Mouse (Mus musculus) splenic B cell, adult 2 months (primary cell): ENCODE measurements around the gene Foxe3.
A peak's percentile ranks its signal among the peaks of the same experiment; 100 is the strongest.

ENCODE experiments used
- DNase-seq: peaks from one replicate; pipeline ENCODE4 v3.0.0-alpha.2; 2011; ENCODE audit warnings: low read depth, low spot score
- H3K27me3 ChIP-seq: 2 replicates; pipeline ENCODE4 v1.6.1; 2012; ENCODE audit warnings: mild to moderate bottlenecking, low read length, moderate library complexity, mixed read lengths; ENCODE audit not compliant: control insufficient read depth, poor library complexity, insufficient read depth, severe bottlenecking
- H3K36me3 ChIP-seq: 2 replicates; pipeline ENCODE4 v1.6.1; 2012; ENCODE audit warnings: mild to moderate bottlenecking, low read length, moderate library complexity, mixed read lengths; ENCODE audit not compliant: control insufficient read depth, poor library complexity, insufficient read depth, severe bottlenecking

Gene Foxe3

DNA sequence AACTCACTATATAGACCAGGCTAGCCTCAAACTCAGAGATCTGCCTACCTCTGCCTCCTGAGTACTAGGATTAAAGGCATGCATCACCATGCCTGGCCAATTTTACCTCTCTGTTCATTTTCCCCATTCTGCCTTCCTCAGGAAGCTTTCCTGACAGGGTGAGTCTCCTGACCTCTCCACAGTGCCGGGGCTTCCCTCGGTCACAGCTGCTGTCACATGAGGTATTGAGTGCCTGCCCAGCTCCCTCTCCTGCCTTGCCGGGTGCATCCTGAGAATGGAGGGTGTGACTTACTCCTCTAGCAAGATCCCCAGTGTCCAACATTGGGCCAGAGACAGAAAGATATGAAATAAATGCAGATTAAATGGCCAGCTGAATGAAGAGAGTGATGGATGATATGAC is 12.4 kb upstream of the Foxe3 start:
- no peak for DNase-seq
- Histone ChIP-seq H3K36me3 (no peaks in the 10 kb centered on the region), H3K27me3 (0 out of 2 replicates have a peak, but pooled peaks cover 1% of the 10 kb centered on the region)

DNA sequence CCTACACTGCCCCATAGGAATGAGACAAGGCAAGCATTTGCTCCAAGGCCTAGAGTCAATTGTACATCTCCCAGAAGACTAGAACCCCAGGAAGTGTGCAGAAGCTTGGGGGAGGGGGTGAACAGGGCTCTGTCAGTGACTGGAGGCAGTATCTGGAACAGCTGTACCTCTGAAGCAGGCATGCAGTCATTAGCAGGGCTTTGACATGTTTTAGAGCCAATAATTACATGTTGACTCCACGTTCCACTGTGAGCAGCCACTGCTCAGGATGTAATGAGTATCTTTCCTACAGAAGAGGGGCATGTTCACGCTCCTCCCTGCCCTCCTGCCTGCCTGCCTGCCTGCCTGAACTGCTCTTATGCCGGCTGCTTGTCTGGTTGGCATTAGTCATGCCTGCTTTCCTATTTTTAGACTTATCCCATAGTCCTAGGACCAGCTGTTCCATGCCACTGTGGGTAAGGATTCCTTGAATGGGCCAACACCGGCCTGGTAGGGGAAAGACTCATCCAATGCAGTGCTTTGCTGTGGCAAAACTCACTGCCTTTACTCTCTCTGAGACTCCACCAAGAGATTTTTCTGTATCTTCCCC is 11.7 kb upstream of the Foxe3 start:
- no peak for DNase-seq
- H3K27me3 ChIP-seq = 0 out of 2 replicates have a peak, but pooled peaks cover 1% of the 10 kb centered on the region
- no peaks in the 10 kb centered on the region for H3K36me3 ChIP-seq

DNA sequence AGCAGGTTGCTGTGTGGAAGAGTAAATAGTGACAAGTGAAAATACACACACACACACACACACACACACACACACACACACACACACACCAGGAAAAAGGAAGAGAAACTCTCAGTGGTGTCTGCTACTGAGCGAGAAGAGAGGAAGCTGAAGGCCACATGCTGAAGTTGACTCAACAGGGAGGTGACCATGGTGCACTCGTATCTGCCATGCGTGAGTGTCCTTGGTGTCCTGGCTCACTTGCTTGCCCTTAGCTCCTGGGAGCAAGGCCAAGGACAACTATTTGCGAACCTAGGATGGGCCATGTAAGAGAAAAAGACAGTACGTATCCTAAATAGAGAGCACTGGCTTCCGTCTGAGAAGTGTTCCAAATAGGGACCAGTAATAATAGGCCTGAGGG is 8.4 kb upstream of the Foxe3 start:
- Histone ChIP-seq H3K36me3 (no peaks in the 10 kb centered on the region), H3K27me3 (0 out of 2 replicates have a peak, but pooled peaks cover 1% of the 10 kb centered on the region)
- DNase-seq = peak; percentile 34

DNA sequence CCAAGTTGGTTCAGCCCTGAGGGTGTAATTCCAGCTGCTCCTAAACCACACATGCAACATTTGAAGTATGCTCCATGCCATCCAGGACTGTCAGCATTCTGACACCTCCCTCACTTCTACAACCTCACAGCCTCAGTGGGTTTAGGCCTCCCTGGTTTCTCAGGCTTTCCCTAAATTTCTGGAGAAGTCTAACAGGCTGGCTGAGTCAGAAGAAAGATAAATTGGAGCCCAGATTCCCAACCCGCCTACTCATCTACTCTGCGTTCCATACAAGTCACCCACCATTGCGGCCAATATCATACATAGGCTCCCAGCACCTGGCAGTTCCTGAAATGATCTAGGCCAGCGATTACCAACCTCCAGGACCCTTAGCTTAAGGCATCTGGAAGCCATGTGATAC is 6.9 kb upstream of the Foxe3 start:
- DNase-seq = no peak
- Histone ChIP-seq H3K36me3 (no peaks in the 10 kb centered on the region), H3K27me3 (0 out of 2 replicates have a peak, but pooled peaks cover 1% of the 10 kb centered on the region)

DNA sequence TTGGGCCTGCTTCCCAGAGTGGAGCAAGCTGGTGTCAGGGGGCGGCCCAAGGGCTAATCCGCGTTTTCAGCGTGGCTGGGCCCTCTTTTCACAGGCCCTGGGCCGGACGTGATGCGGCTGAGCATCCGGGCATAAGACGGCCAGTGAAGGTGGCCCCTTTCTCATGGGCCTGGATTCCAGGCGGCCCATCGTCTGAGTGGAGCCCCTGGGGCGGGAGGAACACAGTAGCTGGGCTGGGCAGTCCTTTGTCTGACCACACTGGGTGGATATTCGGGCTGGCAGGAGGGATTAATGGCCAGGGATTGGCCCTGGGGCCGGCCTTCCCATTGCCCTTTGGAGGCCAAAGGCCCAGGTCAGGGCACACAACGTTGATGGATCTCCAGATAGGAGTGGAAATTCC is 3.3 kb upstream of the Foxe3 start:
- no peaks in the 10 kb centered on the region for H3K36me3 ChIP-seq

DNA sequence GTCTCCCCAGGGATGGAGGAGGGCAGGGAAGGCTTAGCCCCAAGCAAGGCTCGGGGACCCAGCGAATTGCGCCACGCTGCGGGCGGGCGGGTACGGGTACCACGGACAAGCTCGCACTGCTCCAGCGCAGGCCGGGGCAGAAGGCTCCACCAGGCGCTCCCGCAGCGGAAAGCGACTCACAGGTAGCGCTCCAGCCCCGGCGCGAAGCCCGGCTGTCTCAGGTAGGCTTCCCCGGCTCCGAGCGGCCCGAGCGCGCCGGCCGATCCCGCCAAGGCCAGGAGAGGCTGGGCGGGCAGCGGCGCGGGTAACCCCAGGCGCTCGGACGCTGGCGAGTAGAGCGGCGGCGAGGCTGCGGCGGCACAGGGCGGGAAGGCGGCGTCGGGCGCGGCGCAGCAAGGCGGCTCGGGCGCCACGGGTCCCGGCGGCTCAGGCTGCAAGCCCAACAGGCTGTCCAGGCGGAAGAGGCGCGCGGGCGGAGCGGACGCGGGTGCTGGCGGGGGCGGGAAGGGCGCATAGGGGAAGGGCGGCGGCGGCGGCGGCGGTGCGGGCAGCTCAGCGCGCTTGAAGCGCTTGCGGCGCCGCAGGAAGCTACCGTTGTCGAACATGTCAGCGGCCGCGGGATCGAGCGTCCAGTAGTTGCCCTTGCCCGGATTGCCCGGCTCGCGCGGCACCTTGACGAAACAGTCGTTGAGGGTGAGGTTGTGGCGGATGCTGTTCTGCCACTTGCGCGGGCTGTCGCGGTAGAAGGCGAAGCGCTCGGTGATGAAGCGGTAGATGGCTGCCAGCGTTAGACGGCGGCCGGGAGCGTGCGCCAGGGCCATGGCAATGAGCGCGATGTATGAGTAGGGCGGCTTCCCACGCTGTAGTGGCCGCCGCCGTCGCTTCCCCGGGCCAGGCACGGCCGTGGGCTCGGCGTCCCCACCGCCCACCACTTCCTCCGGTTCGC is 569 bp downstream of the Foxe3 start:
- H3K27me3 ChIP-seq = peaks cover 5% of the 10 kb centered on the region
- no peaks in the 10 kb centered on the region for H3K36me3 ChIP-seq
- peak; percentile 29 for DNase-seq

More for the DNA sequence above, 3.3 kb upstream of the Foxe3 start:
- peaks cover 2% of the 10 kb centered on the region; the same call in 1 of the 2 replicates for H3K27me3 ChIP-seq
- no peak for DNase-seq

DNA sequence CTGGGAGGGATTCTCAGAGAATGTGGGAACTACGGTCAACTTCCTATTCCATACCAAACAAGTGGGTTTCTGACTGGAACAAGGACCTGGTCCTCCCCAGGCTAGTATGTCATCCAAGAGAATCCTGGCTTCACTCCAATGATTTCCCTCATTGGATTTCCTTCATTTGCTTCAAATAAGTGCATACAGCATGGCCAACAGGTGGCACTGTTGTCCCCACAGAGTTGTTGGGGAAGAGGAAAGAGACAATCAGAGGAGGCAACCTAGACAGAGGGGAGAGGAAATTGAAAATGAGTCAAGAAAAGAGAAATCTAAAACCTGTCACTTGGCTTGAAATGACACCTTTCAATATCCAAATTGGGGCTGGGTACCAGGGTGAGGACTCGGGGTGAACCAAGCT is 8.7 kb downstream of the Foxe3 start:
- peak; percentile 77 for DNase-seq
- no peaks in the 10 kb centered on the region for H3K27me3 ChIP-seq
- no peaks in the 10 kb centered on the region for H3K36me3 ChIP-seq

DNA sequence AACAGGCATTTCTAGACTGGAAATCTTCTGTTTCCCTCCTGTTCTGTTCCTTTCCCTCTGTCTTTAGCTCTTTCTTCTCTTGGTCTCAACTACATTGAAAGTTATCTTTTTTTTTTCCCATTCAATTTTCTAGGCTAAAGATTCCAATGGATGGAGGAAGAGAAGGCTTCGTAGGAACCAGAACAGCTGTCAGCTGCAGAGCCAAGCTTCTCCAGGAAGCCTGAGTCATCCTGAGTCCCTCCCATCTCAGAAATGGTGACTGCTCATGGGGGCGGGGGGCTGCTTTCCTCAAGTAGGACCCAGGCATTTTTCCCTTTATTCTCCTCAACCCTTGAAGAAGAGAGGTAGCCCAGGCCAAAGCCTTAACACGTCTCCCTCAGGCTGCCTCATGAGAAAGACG is 9.8 kb downstream of the Foxe3 start:
- Histone ChIP-seq H3K36me3 (no peaks in the 10 kb centered on the region), H3K27me3 (no peaks in the 10 kb centered on the region)
- DNase-seq = no peak

DNA sequence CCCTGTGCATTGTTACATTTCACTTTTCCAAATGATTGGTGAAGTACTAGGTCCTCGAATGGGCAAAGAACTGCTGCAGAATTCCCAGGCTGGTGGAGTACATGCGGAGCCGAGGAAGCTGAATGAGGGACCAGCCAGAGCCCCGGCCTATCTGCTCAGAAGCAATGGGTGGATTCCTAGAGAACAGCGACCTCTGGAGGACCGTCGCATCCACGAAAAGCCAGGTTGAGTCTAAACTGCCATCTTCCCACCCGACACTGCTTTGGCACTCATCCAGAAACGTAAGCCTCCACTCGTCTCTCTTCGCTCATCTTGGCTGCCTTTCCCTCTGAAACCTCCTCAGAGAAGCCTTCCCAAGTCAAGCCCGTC is 12.2 kb downstream of the Foxe3 start:
- H3K36me3 ChIP-seq = no peaks in the 10 kb centered on the region
- H3K27me3 ChIP-seq = no peaks in the 10 kb centered on the region
- DNase-seq = peak; percentile 56

DNA sequence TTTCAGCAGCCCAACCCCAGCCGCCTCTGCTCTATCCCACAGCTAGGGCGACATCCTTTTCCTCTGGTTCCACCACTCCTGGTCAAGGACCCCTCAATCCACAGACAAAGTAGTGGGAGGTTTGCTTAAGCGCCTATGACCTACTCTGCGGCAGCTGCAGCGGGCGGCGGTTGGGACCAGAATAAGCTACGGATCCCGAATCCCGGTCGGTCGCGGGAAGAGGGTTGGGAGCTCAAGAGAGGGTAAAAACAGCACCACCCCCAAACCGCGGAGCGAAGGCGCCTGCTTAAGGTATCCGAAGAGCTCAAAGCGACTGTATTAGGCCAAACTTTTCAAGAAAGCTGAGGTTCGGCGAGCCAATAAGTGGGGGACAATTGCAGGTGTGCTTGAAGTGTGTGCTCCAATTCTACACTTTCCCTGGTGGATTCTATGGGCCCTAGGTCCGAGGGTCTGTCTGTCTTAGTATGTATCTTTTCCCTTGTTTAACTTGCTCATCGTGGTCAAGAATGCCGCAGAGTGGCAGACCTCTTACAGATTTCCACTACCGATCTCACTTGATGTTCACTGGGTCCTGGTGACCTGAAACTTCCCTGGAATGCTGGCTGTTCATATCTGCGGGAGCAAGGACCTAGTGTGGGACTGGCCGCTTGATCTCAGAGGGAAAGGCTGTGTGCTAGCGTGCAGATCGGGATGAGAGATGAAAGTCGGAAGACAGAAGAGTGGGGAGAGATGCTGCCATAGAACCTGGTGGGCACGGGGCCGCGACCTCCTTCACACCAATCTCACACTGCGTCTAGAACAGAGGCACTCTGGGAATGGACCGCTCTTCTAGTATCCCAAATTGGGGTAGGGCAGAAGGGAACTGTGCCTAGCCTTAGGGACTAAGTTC is 12.9 kb downstream of the Foxe3 start:
- no peaks in the 10 kb centered on the region for H3K36me3 ChIP-seq
- H3K27me3 ChIP-seq = no peaks in the 10 kb centered on the region
- DNase-seq = no peak

DNA sequence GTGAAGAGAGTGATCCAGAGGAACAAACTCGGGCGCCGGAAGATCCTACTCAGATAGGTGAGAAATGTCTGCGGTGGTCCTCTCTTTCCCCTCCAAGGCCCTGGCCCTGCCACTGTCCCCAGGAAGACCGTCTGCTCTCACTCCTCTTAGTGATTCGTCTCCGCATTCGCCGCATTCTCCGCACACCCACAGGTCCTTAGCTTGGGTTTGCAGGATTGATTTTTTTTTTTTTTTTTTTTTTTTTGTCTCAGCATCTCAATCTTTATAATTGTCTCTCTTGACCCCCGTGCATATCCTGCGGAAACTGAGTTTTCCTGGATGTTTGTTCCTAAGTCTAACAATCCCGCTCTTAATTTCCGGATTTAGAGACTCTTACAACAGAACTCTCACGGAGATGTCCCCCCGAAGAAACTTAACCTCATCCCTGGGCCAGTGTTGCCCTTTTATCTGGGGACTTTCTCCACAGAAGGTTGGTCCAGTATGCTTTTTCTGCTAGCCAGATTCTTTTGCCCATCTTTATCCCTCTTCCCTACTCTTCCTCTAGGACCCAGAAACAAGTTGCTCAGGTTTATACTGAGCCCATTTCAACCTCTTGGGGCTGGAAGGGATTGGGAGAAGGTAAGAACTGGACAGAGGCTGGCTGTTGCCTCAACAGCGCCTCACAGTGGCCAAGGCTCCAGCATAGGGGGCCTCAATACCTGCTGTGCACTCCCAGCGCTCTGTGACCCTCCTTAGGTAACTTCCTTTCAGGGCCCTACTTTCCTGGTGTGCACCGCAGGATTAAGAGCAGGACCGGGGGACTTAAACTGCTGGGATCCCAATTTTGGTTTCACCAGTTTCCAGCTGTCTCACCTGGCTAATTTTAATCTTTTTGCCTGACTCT is 16.0 kb downstream of the Foxe3 start:
- Histone ChIP-seq H3K36me3 (no peaks in the 10 kb centered on the region), H3K27me3 (peaks cover 3% of the 10 kb centered on the region; the same call in 1 of the 2 replicates)
- peak; percentile 65 for DNase-seq

DNA sequence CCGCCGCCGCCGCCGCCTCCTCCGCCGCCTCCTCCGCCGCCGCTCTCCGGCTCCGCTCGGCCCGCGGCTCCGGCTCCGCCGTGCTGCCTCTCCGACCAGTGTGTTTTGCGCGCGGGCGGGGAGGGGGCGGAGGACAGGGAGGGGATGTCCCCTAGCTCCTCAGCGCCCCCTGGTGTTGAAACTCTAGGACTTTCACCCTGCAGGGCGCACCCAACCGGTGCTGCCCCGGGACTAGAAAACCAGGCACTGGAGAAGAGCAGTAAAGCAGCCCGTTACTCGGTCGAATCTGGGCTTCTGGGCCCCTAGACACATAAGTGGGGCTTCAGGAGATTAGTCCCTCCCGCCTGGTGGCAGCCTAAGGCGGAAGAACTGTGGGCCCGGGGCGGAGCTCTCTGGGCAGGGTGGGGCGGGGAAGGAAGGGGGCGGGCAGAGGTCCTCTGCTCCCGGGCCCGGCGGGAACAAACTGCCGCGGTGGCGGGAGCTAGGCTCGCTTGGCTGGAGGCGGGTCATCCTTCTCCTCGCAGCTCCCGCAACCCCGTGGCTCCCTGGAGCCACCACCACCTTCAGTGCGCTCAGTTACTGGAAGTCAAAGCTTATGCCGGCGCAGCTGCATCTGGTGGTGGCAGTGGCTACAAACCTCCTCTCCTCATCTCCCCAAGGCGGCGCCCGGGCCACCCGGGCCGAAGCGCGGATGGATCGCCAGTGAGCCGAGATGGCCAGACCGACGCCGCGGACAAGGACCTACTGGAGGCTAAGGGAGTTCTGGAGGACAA is 16.8 kb downstream of the Foxe3 start, which contains the start of gene Foxd2:
Gene Foxd2 (minus strand): TSS at position 45 of the 773 bp plus-strand sequence.
- no peaks in the 10 kb centered on the region for H3K36me3 ChIP-seq
- peak; percentile 95 for DNase-seq
- peaks cover 3% of the 10 kb centered on the region; the same call in 1 of the 2 replicates for H3K27me3 ChIP-seq
